Mouse (Mus musculus) erythroblast, embryonic 14.5 days (primary cell): ENCODE measurements around the gene Gnai2.
"Not testable (repeated sequence)": the region's sequence is repeated elsewhere in the genome, so short reads cannot be mapped to it uniquely, and the experiment has no call there.

Source experiments
- GATA1 ChIP-seq: IDR thresholded peaks from 2 replicates; pipeline ENCODE4 v1.6.1; 2012; ENCODE audit warnings: low read length, inconsistent platforms, mixed read lengths
- TAL1 ChIP-seq: IDR thresholded peaks from 3 replicates; pipeline ENCODE4 v1.6.1; 2012; ENCODE audit warnings: low read length, inconsistent platforms, mixed read lengths

DNA sequence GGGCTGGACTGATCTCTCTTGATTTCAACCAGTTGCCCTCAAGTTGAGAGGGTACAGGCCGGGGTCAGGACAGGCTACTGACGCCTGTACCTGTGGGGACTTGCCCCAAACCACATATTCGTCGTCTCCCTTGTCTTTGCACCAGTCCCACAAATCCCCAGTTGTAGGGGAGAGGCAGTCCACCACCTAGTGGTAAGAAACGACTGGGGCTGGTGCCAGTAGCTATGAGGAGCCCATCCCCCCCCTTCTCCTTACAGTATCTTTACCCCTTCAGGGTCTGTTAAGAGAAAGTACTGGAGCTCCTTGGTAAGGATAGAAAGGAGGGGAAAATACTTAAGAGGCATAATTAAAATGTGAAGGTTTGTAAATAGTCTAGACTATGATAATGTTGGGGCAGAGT, 69.6 kb downstream of the Gnai2 start:
- TF ChIP-seq TAL1, GATA1: not testable (repeated sequence)
